Mouse (Mus musculus) bone marrow, adult 2 months (tissue): ENCODE data around the gene Tasp1.

Source experiments
- CTCF ChIP-seq: fragments of 200-500 bp; IDR thresholded peaks from 2 replicates; pipeline ENCODE4 v1.5.1; 2011; ENCODE audit warnings: low read length, control low read depth; ENCODE audit not compliant: control insufficient read depth, insufficient read depth
- POLR2A ChIP-seq: fragments of 200-500 bp; IDR thresholded peaks from 2 replicates; pipeline ENCODE4 v1.6.1; 2011; ENCODE audit warnings: low read depth, mild to moderate bottlenecking, control low read depth, low read length, borderline replicate concordance; ENCODE audit not compliant: control insufficient read depth

DNA sequence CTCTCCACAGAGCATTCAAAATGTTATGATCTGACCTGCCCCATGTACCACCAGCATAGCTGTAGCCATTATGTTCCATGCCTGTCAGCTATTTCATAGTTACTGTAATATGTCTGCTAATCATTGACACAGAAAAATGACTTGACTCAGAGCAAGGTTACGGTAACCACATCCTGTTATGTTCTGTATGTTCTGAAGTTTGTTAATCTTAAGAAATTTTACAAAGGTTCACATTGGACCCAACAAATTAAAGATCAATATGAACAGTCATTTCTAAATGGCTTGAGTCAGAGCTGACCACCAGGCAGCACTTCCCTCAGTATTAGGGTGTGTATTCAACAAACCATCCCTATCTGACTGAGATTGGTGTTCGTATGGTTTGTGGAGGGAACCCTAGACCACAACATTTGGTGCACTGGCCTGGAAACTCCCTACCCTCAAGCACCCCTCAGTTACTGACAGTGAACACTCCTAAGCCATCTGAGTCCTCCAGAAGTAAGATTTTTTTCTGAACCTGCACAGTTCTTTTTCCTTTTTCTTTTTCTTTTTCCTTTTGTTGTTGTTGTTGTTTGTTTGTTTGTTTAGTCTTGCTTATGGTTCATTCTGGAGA, 24.0 kb downstream of the Tasp1 start:
- no peak for TF ChIP-seq CTCF
- TF ChIP-seq POLR2A, result no peak
